Mouse (Mus musculus) intestine, postnatal 0 days (tissue): ENCODE measurements around the gene Dynlt1b. TPM values are rescaled to one million over a fixed set of nuclear protein-coding genes. Genes with fewer than 3 reads are reported as not detected.
"Not testable (repeated sequence)": the region's sequence is repeated elsewhere in the genome, so short reads cannot be mapped to it uniquely, and the experiment has no call there.

Source experiments
- ATAC-seq: fragments of 200-750 bp; cut with Nextera tagmentation; 2 replicates; pipeline ENCODE4 v1.8.0; 2017; ENCODE audit warnings: mild to moderate bottlenecking, moderate TSS enrichment, moderate library complexity
- H3K27ac ChIP-seq: fragments of 300-500 bp; sonication (generic); 2 replicates; pipeline ENCODE4 v1.5.1; 2014; ENCODE audit warnings: mild to moderate bottlenecking, low read depth, low read length, moderate library complexity
- H3K27me3 ChIP-seq: fragments of 300-500 bp; sonication (generic); replicated peaks from 2 replicates; pipeline ENCODE4 v1.6.1; 2014; ENCODE audit warnings: low read length, mixed read lengths; ENCODE audit not compliant: control insufficient read depth, insufficient read depth
- H3K36me3 ChIP-seq: fragments of 300-500 bp; sonication (generic); 2 replicates; pipeline ENCODE4 v1.6.1; 2014; ENCODE audit warnings: mild to moderate bottlenecking, moderate library complexity; ENCODE audit not compliant: control insufficient read depth, insufficient read depth
- H3K4me1 ChIP-seq: fragments of 300-500 bp; sonication (generic); replicated peaks from 2 replicates; pipeline ENCODE4 v1.6.1; 2014; ENCODE audit warnings: antibody characterized with exemption, low read length, mixed read lengths; ENCODE audit not compliant: control insufficient read depth, insufficient read depth
- H3K4me2 ChIP-seq: fragments of 300-500 bp; sonication (generic); replicated peaks from 2 replicates; pipeline ENCODE4 v1.6.1; 2014; ENCODE audit warnings: low read depth, mild to moderate bottlenecking, moderate library complexity
- H3K4me3 ChIP-seq: fragments of 300-500 bp; sonication (generic); 2 replicates; pipeline ENCODE4 v1.5.1; 2014; ENCODE audit warnings: low read depth, low read length
- H3K9ac ChIP-seq: fragments of 300-500 bp; sonication (generic); 2 replicates; pipeline ENCODE4 v1.6.1; 2014; ENCODE audit warnings: mild to moderate bottlenecking, low read depth, low read length
- H3K9me3 ChIP-seq: fragments of 300-500 bp; sonication (generic); 2 replicates; pipeline ENCODE4 v1.6.1; 2016; ENCODE audit warnings: mixed run types; ENCODE audit not compliant: control insufficient read depth
- CTCF ChIP-seq: sonication (generic); IDR thresholded peaks from 2 replicates; pipeline ENCODE4 v1.5.1; 2016; ENCODE audit warnings: low read depth, mild to moderate bottlenecking, control low read depth, antibody characterized with exemption, moderate library complexity
- WGBS: fragments of 180-500 bp; shearing (Covaris S2); extraction: QIAGEN DNeasy Blood & Tissue Kit; methylation state at CpG from one replicate; pipeline ENCODE4 v1.1.7; 2014; 5-methylcytosine and 5-hydroxymethylcytosine counted together
- polyA plus RNA-seq: library from polyadenylated mRNA; unstranded; fragments of >200 nt; fragmentation: Nextera tagmentation; extraction: Ambion mirVana; gene quantifications from 2 replicates; pipeline ENCODE4 v1.2.1, GENCODE M21; 2015

Gene Dynlt1b
- 725 and 769 TPM in 2 replicates for polyA plus RNA-seq

GRCm38 (mm10) chr17:6429945-6430344 lies at the start of gene Dynlt1b:
Gene Dynlt1b (plus strand): TSS chr17:6430112.
- H3K9me3 ChIP-seq, H3K9ac ChIP-seq: not testable (repeated sequence)
- 0 out of 2 replicates have a peak within 1 kb of the TSS, but pooled peaks have one; percentile 54 for H3K27ac ChIP-seq

GRCm38 (mm10) chr17:6380182-6380841 lies 49.6 kb upstream of the Dynlt1b start:
- not testable (repeated sequence) for H3K4me3 ChIP-seq, H3K27ac ChIP-seq, H3K36me3 ChIP-seq, H3K27me3 ChIP-seq, H3K4me1 ChIP-seq, H3K4me2 ChIP-seq, H3K9me3 ChIP-seq, H3K9ac ChIP-seq, ATAC-seq
- WGBS: no CpG with 5 or more reads among the region's 8 CpGs

More at GRCm38 (mm10) chr17:6429945-6430344, at the start of gene Dynlt1b:
- H3K27me3 ChIP-seq, H3K4me1 ChIP-seq, H3K36me3 ChIP-seq: not testable (repeated sequence)
- ATAC-seq: peak; percentile 92
- peak within 1 kb of the TSS; percentile 61 for H3K4me2 ChIP-seq
- TF ChIP-seq CTCF: peak; percentile 54
- H3K4me3 ChIP-seq: peak within 1 kb of the TSS; percentile 54
- WGBS: under 1% methylated on average over 27 of the region's 27 CpGs

- no CpG with 5 or more reads among the region's 8 CpGs for WGBS
- not testable (repeated sequence) for H3K4me3 ChIP-seq, ATAC-seq, H3K4me2 ChIP-seq, H3K27ac ChIP-seq, H3K9ac ChIP-seq, H3K36me3 ChIP-seq, H3K27me3 ChIP-seq, H3K4me1 ChIP-seq, H3K9me3 ChIP-seq
Observed at GRCm38 (mm10) chr17:6381071-6381682, 48.7 kb upstream of the Dynlt1b start.

GRCm38 (mm10) chr17:6386927-6387326 lies 43.0 kb upstream of the Dynlt1b start:
- H3K4me3 ChIP-seq, H3K36me3 ChIP-seq, H3K4me2 ChIP-seq, H3K9ac ChIP-seq, H3K27me3 ChIP-seq, H3K4me1 ChIP-seq, H3K9me3 ChIP-seq, H3K27ac ChIP-seq: not testable (repeated sequence)
- WGBS: no CpG with 5 or more reads among the region's 4 CpGs
- ATAC-seq: peak; percentile 59

GRCm38 (mm10) chr17:6387380-6387911 lies 42.5 kb upstream of the Dynlt1b start:
- H3K4me3 ChIP-seq, H3K36me3 ChIP-seq, H3K9me3 ChIP-seq, H3K4me2 ChIP-seq, H3K27ac ChIP-seq, H3K4me1 ChIP-seq, H3K9ac ChIP-seq, H3K27me3 ChIP-seq: not testable (repeated sequence)
- ATAC-seq: peak; percentile 9; the same call in 1 of the 2 replicates
- no CpG with 5 or more reads among the region's 9 CpGs for WGBS

- 70% methylated on average over 2 of the region's 7 CpGs for WGBS
- ATAC-seq, H3K4me2 ChIP-seq, H3K4me1 ChIP-seq, H3K27ac ChIP-seq, H3K9ac ChIP-seq, H3K4me3 ChIP-seq, H3K27me3 ChIP-seq, H3K36me3 ChIP-seq, H3K9me3 ChIP-seq: not testable (repeated sequence)
Observed at GRCm38 (mm10) chr17:6389463-6389862, 40.4 kb upstream of the Dynlt1b start.

GRCm38 (mm10) chr17:6390731-6391130 lies 39.2 kb upstream of the Dynlt1b start:
- H3K4me2 ChIP-seq, H3K36me3 ChIP-seq, ATAC-seq, H3K27me3 ChIP-seq, H3K4me1 ChIP-seq, H3K4me3 ChIP-seq, H3K9me3 ChIP-seq, H3K27ac ChIP-seq, H3K9ac ChIP-seq: not testable (repeated sequence)
- WGBS: 86% methylated on average over 1 of the region's 2 CpGs

- not testable (repeated sequence) for H3K4me1 ChIP-seq, H3K27me3 ChIP-seq, H3K4me3 ChIP-seq, H3K9ac ChIP-seq, H3K4me2 ChIP-seq, H3K9me3 ChIP-seq, H3K27ac ChIP-seq, H3K36me3 ChIP-seq, ATAC-seq
- WGBS: 85% methylated on average over 5 of the region's 6 CpGs
Observed at GRCm38 (mm10) chr17:6391736-6392135, 38.2 kb upstream of the Dynlt1b start.

GRCm38 (mm10) chr17:6392473-6393340 lies 37.2 kb upstream of the Dynlt1b start:
- not testable (repeated sequence) for ATAC-seq

More at GRCm38 (mm10) chr17:6392473-6393340, 37.2 kb upstream of the Dynlt1b start:
- not testable (repeated sequence) for H3K4me2 ChIP-seq, H3K9me3 ChIP-seq, H3K4me3 ChIP-seq, H3K9ac ChIP-seq, H3K36me3 ChIP-seq, H3K27me3 ChIP-seq, H3K27ac ChIP-seq, H3K4me1 ChIP-seq
- WGBS: no CpG with 5 or more reads among the region's 4 CpGs
